Mouse (Mus musculus) heart, embryonic 12.5 days (tissue): ENCODE data around the gene Jmjd1c. TPM values are rescaled to one million over a fixed set of nuclear protein-coding genes. Genes with fewer than 3 reads are reported as not detected.

Source experiments
- ATAC-seq: fragments of 200-750 bp; cut with Nextera tagmentation; 2 replicates; pipeline ENCODE4 v1.8.0; 2017; ENCODE audit warnings: moderate TSS enrichment, moderate library complexity; ENCODE audit not compliant: insufficient number of reproducible peaks, low FRiP score
- H3K27ac ChIP-seq: fragments of 300-500 bp; sonication (generic); 2 replicates; pipeline ENCODE4 v1.5.1; 2016; ENCODE audit warnings: mild to moderate bottlenecking, moderate library complexity; ENCODE audit not compliant: poor library complexity, severe bottlenecking
- H3K27me3 ChIP-seq: fragments of 300-500 bp; sonication (generic); replicated peaks from 2 replicates; pipeline ENCODE4 v1.6.1; 2016; ENCODE audit warnings: mild to moderate bottlenecking, moderate library complexity
- H3K36me3 ChIP-seq: fragments of 300-500 bp; sonication (generic); 2 replicates; pipeline ENCODE4 v1.6.1; 2016; ENCODE audit warnings: mild to moderate bottlenecking, moderate library complexity
- H3K4me1 ChIP-seq: fragments of 300-500 bp; sonication (generic); replicated peaks from 2 replicates; pipeline ENCODE4 v1.6.1; 2016; ENCODE audit warnings: mild to moderate bottlenecking
- H3K4me2 ChIP-seq: fragments of 300-500 bp; sonication (generic); 2 replicates; pipeline ENCODE4 v1.6.1; 2016; ENCODE audit warnings: mild to moderate bottlenecking, moderate library complexity
- H3K4me3 ChIP-seq: fragments of 300-500 bp; sonication (generic); 2 replicates; pipeline ENCODE4 v1.5.1; 2016; ENCODE audit warnings: mild to moderate bottlenecking
- H3K9ac ChIP-seq: fragments of 300-500 bp; sonication (generic); 2 replicates; pipeline ENCODE4 v1.6.1; 2016; ENCODE audit warnings: mild to moderate bottlenecking, moderate library complexity
- H3K9me3 ChIP-seq: fragments of 300-500 bp; sonication (generic); replicated peaks from 2 replicates; pipeline ENCODE4 v1.6.1; 2016; ENCODE audit warnings: mild to moderate bottlenecking, moderate library complexity
- WGBS: fragments of 180-500 bp; shearing (Covaris S2); methylation state at CpG from one replicate; pipeline ENCODE4 v1.1.7; 2016; 5-methylcytosine and 5-hydroxymethylcytosine counted together
- polyA plus RNA-seq: library from polyadenylated mRNA; unstranded; fragments of >200 nt; fragmentation: Nextera tagmentation; extraction: Ambion mirVana; gene quantifications from 2 replicates; pipeline ENCODE4 v1.2.1, GENCODE M21; 2016

The Jmjd1c gene
- polyA plus RNA-seq, 1 experiment from 2014 or later, result 37.9 TPM

- no peaks in the 10 kb centered on the region for H3K27me3 ChIP-seq
- H3K9ac ChIP-seq, result no peak overlapping the region
- WGBS, result 68% methylated on average over 5 of the region's 5 CpGs
- H3K36me3 ChIP-seq, result peaks cover 72% of the 10 kb centered on the region
- H3K4me3 ChIP-seq, result no peak overlapping the region
- no peak for ATAC-seq
- H3K9me3 ChIP-seq, result no peaks in the 10 kb centered on the region
- no peak overlapping the region for H3K27ac ChIP-seq
- 0 out of 2 replicates have a peak, but pooled peaks cover 10% of the 10 kb centered on the region for H3K4me1 ChIP-seq
- H3K4me2 ChIP-seq, result no peak overlapping the region
Measured at GRCm38 (mm10) chr10:67252353-67252752, 156.4 kb downstream of the Jmjd1c start.

- 89% methylated on average over 1 of the region's 1 CpGs for WGBS
- no peak overlapping the region for H3K4me2 ChIP-seq
Measured at GRCm38 (mm10) chr10:67253115-67253514, 157.2 kb downstream of the Jmjd1c start.

GRCm38 (mm10) chr10:67264852-67265251 lies 168.9 kb downstream of the Jmjd1c start:
- Histone ChIP-seq H3K36me3 (peaks cover 37% of the 10 kb centered on the region), H3K27me3 (no peaks in the 10 kb centered on the region), H3K4me3 (no peak overlapping the region), H3K27ac (no peak overlapping the region), H3K4me1 (no peaks in the 10 kb centered on the region), H3K9me3 (no peaks in the 10 kb centered on the region), H3K9ac (no peak overlapping the region), H3K4me2 (no peak overlapping the region)
- 55% methylated on average over 1 of the region's 1 CpGs for WGBS
- no peak for ATAC-seq

More at GRCm38 (mm10) chr10:67253115-67253514, 157.2 kb downstream of the Jmjd1c start:
- H3K27ac ChIP-seq, result no peak overlapping the region
- H3K4me1 ChIP-seq, result 0 out of 2 replicates have a peak, but pooled peaks cover 10% of the 10 kb centered on the region
- no peaks in the 10 kb centered on the region for H3K9me3 ChIP-seq
- H3K27me3 ChIP-seq, result no peaks in the 10 kb centered on the region
- H3K9ac ChIP-seq, result no peak overlapping the region
- H3K36me3 ChIP-seq, result peaks cover 71% of the 10 kb centered on the region
- no peak for ATAC-seq
- no peak overlapping the region for H3K4me3 ChIP-seq

- no peaks in the 10 kb centered on the region for H3K9me3 ChIP-seq
Measured at GRCm38 (mm10) chr10:67275916-67276315, 180.0 kb downstream of the Jmjd1c start.

GRCm38 (mm10) chr10:67281852-67282251 lies 185.9 kb downstream of the Jmjd1c start:
- no peak overlapping the region for H3K4me3 ChIP-seq
- no peak for ATAC-seq

More at GRCm38 (mm10) chr10:67275916-67276315, 180.0 kb downstream of the Jmjd1c start:
- H3K4me1 ChIP-seq, result no peaks in the 10 kb centered on the region
- H3K36me3 ChIP-seq, result peaks cover 33% of the 10 kb centered on the region
- H3K4me3 ChIP-seq, result no peak overlapping the region
- H3K27me3 ChIP-seq, result no peaks in the 10 kb centered on the region
- no peak overlapping the region for H3K27ac ChIP-seq
- no peak overlapping the region for H3K4me2 ChIP-seq
- H3K9ac ChIP-seq, result no peak overlapping the region
- ATAC-seq, result no peak

GRCm38 (mm10) chr10:67282531-67282930 lies 186.6 kb downstream of the Jmjd1c start:
- 54% methylated on average over 2 of the region's 2 CpGs for WGBS
- Histone ChIP-seq H3K4me3 (no peak overlapping the region), H3K9me3 (no peaks in the 10 kb centered on the region), H3K4me2 (peak overlapping the region; percentile 31), H3K36me3 (no peaks in the 10 kb centered on the region), H3K27me3 (no peaks in the 10 kb centered on the region), H3K27ac (no peak overlapping the region), H3K4me1 (peaks cover 24% of the 10 kb centered on the region), H3K9ac (no peak overlapping the region)
- no peak for ATAC-seq

More at GRCm38 (mm10) chr10:67281852-67282251, 185.9 kb downstream of the Jmjd1c start:
- Histone ChIP-seq H3K36me3 (no peaks in the 10 kb centered on the region), H3K9ac (no peak overlapping the region), H3K4me1 (peaks cover 24% of the 10 kb centered on the region), H3K4me2 (peak overlapping the region; percentile 46), H3K27ac (0 out of 2 replicates have a peak overlapping the region, but pooled peaks have one; percentile 23), H3K27me3 (no peaks in the 10 kb centered on the region), H3K9me3 (no peaks in the 10 kb centered on the region)
- WGBS, result 25% methylated on average over 8 of the region's 8 CpGs

- Histone ChIP-seq H3K9ac (peak overlapping the region; percentile 55), H3K4me1 (peaks cover 24% of the 10 kb centered on the region), H3K9me3 (no peaks in the 10 kb centered on the region), H3K36me3 (no peaks in the 10 kb centered on the region), H3K4me2 (peak overlapping the region; percentile 84), H3K4me3 (peak overlapping the region; percentile 94), H3K27ac (no peak overlapping the region), H3K27me3 (no peaks in the 10 kb centered on the region)
- ATAC-seq, result no peak
- WGBS, result 80% methylated on average over 9 of the region's 9 CpGs
Measured at GRCm38 (mm10) chr10:67283516-67283915, 187.6 kb downstream of the Jmjd1c start.

GRCm38 (mm10) chr10:67284311-67284710 lies 188.4 kb downstream of the Jmjd1c start:
- H3K4me2 ChIP-seq, result peak overlapping the region; percentile 84
- peak overlapping the region; percentile 96 for H3K9ac ChIP-seq
- no peak overlapping the region for H3K27ac ChIP-seq
- peak overlapping the region; percentile 94 for H3K4me3 ChIP-seq
- no peaks in the 10 kb centered on the region for H3K36me3 ChIP-seq
- ATAC-seq, result no peak
- 5% methylated on average over 10 of the region's 10 CpGs for WGBS
- H3K27me3 ChIP-seq, result no peaks in the 10 kb centered on the region
- peaks cover 24% of the 10 kb centered on the region for H3K4me1 ChIP-seq
- H3K9me3 ChIP-seq, result no peaks in the 10 kb centered on the region

- H3K9me3 ChIP-seq, result no peaks in the 10 kb centered on the region
- H3K27ac ChIP-seq, result peak overlapping the region; percentile 29; the same call in 1 of the 2 replicates
- H3K4me2 ChIP-seq, result peak overlapping the region; percentile 84
- peaks cover 24% of the 10 kb centered on the region for H3K4me1 ChIP-seq
- H3K36me3 ChIP-seq, result no peaks in the 10 kb centered on the region
- peak; percentile 60 for ATAC-seq
- WGBS, result under 1% methylated on average over 40 of the region's 41 CpGs
- H3K9ac ChIP-seq, result peak overlapping the region; percentile 96
- H3K27me3 ChIP-seq, result no peaks in the 10 kb centered on the region
- H3K4me3 ChIP-seq, result peak overlapping the region; percentile 94
Measured at GRCm38 (mm10) chr10:67284761-67285175, 188.8 kb downstream of the Jmjd1c start.

- no peaks in the 10 kb centered on the region for H3K27me3 ChIP-seq
- peak within 1 kb of the TSS; percentile 96 for H3K9ac ChIP-seq
- H3K36me3 ChIP-seq, result no peaks in the 10 kb centered on the region
- peaks cover 24% of the 10 kb centered on the region for H3K4me1 ChIP-seq
- peak; percentile 92 for ATAC-seq
- H3K4me3 ChIP-seq, result peak within 1 kb of the TSS; percentile 94
- peak within 1 kb of the TSS; percentile 67 for H3K27ac ChIP-seq
- no peaks in the 10 kb centered on the region for H3K9me3 ChIP-seq
- WGBS, result 3% methylated on average over 46 of the region's 52 CpGs
- H3K4me2 ChIP-seq, result peak within 1 kb of the TSS; percentile 84
Measured at GRCm38 (mm10) chr10:67285176-67285814, 189.4 kb downstream of the Jmjd1c start, which contains the start of gene Nrbf2. Gene Nrbf2, minus strand, starts transcription at chr10:67285305.

GRCm38 (mm10) chr10:67287877-67288276 lies 192.0 kb downstream of the Jmjd1c start:
- H3K4me2 ChIP-seq, result no peak overlapping the region
- H3K4me3 ChIP-seq, result no peak overlapping the region
- H3K36me3 ChIP-seq, result no peaks in the 10 kb centered on the region
- H3K27ac ChIP-seq, result no peak overlapping the region
- no peaks in the 10 kb centered on the region for H3K9me3 ChIP-seq
- 60% methylated on average over 3 of the region's 3 CpGs for WGBS
- H3K4me1 ChIP-seq, result peaks cover 20% of the 10 kb centered on the region
- H3K27me3 ChIP-seq, result no peaks in the 10 kb centered on the region
- H3K9ac ChIP-seq, result no peak overlapping the region
- ATAC-seq, result no peak
